Mouse (Mus musculus): ENCODE data around the gene Xab2. TPM values are rescaled to one million over a fixed set of nuclear protein-coding genes. Genes with fewer than 3 reads are reported as not detected.

Xab2 gene
- 69.0 and 93.1 TPM in 2 replicates for polyA plus RNA-seq (2012; rRNA removed)

DNA sequence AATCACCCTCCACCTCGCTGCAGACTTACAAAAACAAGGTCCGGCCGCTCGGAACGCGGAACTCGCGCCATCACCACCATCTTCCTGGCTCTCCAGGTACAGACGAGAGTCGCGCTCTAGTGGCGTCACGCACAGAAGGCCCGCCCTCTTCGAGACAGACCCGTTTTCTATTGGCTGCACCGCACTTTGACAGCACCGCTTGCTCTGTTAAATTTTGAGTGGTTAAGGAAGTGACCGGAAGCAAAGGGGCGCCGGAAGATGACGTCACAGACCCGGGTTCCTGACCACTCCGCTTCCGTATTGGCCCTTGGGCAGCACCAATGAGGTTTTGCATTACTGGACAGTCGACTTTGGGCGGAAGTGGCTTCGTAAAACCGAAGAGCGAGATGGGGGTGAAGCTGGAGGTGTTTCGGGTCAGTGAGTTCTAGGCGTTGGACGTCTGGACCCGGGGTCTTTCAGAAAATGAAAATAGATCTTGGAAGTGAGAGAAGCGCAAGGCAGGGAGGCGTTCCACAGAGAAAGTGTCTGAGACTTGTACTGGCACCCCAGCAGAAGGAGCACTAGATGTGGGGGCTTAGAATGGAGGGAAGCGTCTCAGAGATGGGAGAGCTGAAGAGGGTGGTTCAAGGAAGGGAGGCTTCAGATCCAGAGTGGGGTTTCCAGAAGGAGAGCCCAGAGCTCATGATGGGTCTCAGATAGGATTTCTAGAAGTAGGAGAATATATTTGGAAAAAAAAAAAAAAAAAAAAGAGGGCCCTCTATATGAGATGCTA is at the start of gene Xab2, which contains the start of gene Pet100:
Gene Xab2 (minus strand): TSS at position 118 of the 772 bp plus-strand sequence.
Gene Pet100 (plus strand): TSS at position 350 of the 772 bp plus-strand sequence.
- TF ChIP-seq CTCF (IDR thresholded peaks at IDR 0.05; ENCODE audit: borderline replicate concordance, extremely low read depth, insufficient read depth, insufficient read length), result no peak
- peak; percentile 42; the same call in 1 of the 2 replicates for TF ChIP-seq POLR2A (IDR thresholded peaks at IDR 0.05; ENCODE audit: borderline replicate concordance, extremely low read depth, insufficient read depth, insufficient read length, poor library complexity, severe bottlenecking)
- DNase-seq (ENCODE audit: low read depth), result peak; percentile 100

DNA sequence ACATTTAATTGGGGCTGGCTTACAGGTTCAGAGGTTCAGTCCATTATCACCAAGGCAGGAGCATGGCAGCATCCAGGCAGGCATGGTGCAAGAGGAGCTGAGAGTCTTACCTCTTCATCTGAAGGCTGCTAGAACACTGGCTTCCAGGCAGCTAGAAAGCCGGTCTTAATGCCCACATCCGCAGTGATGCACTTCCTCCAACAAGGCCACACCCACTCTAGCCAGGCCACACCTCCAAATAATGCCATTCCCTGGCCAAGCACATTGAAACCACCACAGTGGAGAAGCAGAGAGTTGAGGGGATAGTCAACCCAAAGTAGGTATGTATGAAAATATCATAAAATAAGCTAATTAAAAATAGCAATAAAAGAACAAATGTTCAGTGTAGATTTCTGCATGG is 49.3 kb upstream of the Xab2 start:
- no peak for DNase-seq (ENCODE audit: low read depth)
- TF ChIP-seq CTCF (IDR thresholded peaks at IDR 0.05; ENCODE audit: borderline replicate concordance, extremely low read depth, insufficient read depth, insufficient read length), result no peak
- TF ChIP-seq POLR2A (IDR thresholded peaks at IDR 0.05; ENCODE audit: borderline replicate concordance, extremely low read depth, insufficient read depth, insufficient read length, poor library complexity, severe bottlenecking), result no peak

- DNase-seq (ENCODE audit: low read depth), result no peak
- TF ChIP-seq POLR2A (IDR thresholded peaks at IDR 0.05; ENCODE audit: borderline replicate concordance, extremely low read depth, insufficient read depth, insufficient read length, poor library complexity, severe bottlenecking) (no peak), CTCF (IDR thresholded peaks at IDR 0.05; ENCODE audit: borderline replicate concordance, extremely low read depth, insufficient read depth, insufficient read length) (no peak)
Measured at GRCm38 (mm10) chr8:3665507-3665906, 44.4 kb upstream of the Xab2 start, which contains the start of gene Mcemp1. Gene Mcemp1, plus strand, starts transcription at chr8:3665754.

GRCm38 (mm10) chr8:3664405-3664804 is 43.3 kb upstream of the Xab2 start:
- DNase-seq (ENCODE audit: low read depth), result no peak
- TF ChIP-seq CTCF (IDR thresholded peaks at IDR 0.05; ENCODE audit: borderline replicate concordance, extremely low read depth, insufficient read depth, insufficient read length) (no peak), POLR2A (IDR thresholded peaks at IDR 0.05; ENCODE audit: borderline replicate concordance, extremely low read depth, insufficient read depth, insufficient read length, poor library complexity, severe bottlenecking) (no peak)

DNA sequence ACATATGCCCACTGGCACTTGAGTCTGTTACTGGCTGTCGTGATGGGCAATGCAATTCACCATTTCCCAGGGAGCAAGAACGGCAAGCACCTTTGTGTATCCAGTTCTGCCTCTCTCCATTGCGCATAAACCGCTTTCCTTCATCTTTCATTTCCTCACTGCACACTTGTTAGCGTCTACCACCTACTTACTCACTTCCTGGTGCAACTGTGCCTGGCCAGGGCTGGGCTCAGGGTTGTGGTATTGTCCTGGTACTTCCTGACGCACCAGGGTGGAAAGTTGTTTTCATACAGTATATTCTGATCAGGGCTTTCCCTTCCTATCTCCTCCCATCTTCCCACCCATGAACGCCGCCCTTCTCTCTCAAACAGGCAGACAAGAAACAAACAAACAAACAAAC is 39.8 kb upstream of the Xab2 start:
- no peak for DNase-seq (ENCODE audit: low read depth)
- TF ChIP-seq CTCF (IDR thresholded peaks at IDR 0.05; ENCODE audit: borderline replicate concordance, extremely low read depth, insufficient read depth, insufficient read length) (no peak), POLR2A (IDR thresholded peaks at IDR 0.05; ENCODE audit: borderline replicate concordance, extremely low read depth, insufficient read depth, insufficient read length, poor library complexity, severe bottlenecking) (no peak)

DNA sequence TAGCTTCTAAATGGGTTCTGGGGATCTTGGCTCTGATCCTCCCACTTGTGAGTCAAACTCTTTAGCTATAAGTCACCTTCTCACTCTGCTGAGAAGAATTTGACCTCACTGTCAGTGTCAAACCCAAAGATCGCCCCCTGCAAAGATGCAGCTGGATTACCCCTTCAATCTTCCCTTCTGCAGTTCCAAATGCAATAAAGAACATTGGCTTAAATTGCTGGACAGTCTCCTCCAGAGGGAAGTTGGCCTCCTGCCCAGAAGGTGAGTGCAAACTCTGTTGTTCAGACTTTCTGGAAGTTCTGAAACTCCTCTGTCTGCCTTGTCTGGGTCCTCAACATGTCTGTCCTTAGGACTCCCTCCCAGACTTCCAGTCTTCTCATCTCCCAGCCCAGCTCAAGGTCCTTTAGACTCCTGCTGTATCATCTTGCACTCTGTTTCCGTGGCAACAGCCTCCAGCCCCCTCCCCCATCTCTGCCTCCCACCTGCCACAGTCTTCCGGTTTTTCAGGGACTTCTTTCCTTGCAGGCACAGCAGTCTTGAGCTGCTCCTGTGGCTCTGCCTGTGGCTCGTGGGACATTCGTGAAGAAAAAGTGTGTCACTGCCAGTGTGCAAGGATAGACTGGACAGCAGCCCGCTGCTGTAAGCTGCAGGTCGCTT is 35.7 kb upstream of the Xab2 start:
- DNase-seq (ENCODE audit: low read depth), result peak; percentile 63
- no peak for TF ChIP-seq CTCF (IDR thresholded peaks at IDR 0.05; ENCODE audit: borderline replicate concordance, extremely low read depth, insufficient read depth, insufficient read length)
- TF ChIP-seq POLR2A (IDR thresholded peaks at IDR 0.05; ENCODE audit: borderline replicate concordance, extremely low read depth, insufficient read depth, insufficient read length, poor library complexity, severe bottlenecking), result no peak

DNA sequence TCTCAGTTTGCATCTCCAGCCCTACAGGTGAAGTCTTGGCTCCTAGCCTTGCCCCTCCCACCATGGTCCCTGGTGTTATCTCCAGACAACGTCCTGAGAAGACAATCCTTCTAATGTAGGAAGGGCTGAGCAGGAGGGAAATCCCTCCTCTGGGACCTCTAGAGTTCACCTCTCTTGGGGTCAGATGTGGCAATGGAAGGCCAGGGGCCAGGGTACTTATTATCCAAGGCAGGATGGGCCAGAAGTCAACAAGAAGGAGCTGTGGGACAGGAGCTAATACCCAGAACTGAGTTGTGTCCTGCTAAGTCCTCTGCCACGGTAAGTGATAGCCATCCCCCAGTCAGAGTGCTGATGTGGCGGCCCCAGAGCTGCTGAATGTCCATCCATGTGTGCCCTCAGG is 34.4 kb upstream of the Xab2 start, which contains the start of gene Retn:
Gene Retn (plus strand): TSS at position 245 of the 400 bp plus-strand sequence.
- TF ChIP-seq CTCF (IDR thresholded peaks at IDR 0.05; ENCODE audit: borderline replicate concordance, extremely low read depth, insufficient read depth, insufficient read length), result no peak
- no peak for TF ChIP-seq POLR2A (IDR thresholded peaks at IDR 0.05; ENCODE audit: borderline replicate concordance, extremely low read depth, insufficient read depth, insufficient read length, poor library complexity, severe bottlenecking)
- DNase-seq (ENCODE audit: low read depth), result no peak

GRCm38 (mm10) chr8:3654726-3655508 is 33.8 kb upstream of the Xab2 start:
- DNase-seq (ENCODE audit: low read depth), result no peak
- no peak for TF ChIP-seq CTCF (IDR thresholded peaks at IDR 0.05; ENCODE audit: borderline replicate concordance, extremely low read depth, insufficient read depth, insufficient read length)
- no peak for TF ChIP-seq POLR2A (IDR thresholded peaks at IDR 0.05; ENCODE audit: borderline replicate concordance, extremely low read depth, insufficient read depth, insufficient read length, poor library complexity, severe bottlenecking)

GRCm38 (mm10) chr8:3652845-3653244 is 31.7 kb upstream of the Xab2 start:
- TF ChIP-seq CTCF (IDR thresholded peaks at IDR 0.05; ENCODE audit: borderline replicate concordance, extremely low read depth, insufficient read depth, insufficient read length), result no peak
- TF ChIP-seq POLR2A (IDR thresholded peaks at IDR 0.05; ENCODE audit: borderline replicate concordance, extremely low read depth, insufficient read depth, insufficient read length, poor library complexity, severe bottlenecking), result no peak
- no peak for DNase-seq (ENCODE audit: low read depth)

DNA sequence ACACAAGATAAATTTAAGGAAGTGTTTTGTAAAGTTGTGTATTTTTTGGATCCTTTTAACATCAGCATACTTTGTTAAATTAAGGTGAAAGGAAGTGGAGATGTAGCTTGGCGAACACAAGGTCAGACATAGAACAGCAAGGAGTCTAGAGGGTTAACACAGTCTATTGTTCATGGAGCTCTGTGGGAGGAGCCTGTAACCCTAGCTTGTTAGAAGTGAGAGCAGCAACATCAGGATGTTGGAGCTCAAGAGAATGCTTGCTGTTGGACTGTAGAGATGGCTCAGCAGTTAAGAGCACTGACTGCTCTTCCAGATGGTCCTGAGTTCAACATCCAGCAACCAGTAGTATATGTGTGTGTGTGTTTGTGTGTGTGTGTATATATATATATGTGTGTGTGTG is 27.9 kb upstream of the Xab2 start:
- TF ChIP-seq POLR2A (IDR thresholded peaks at IDR 0.05; ENCODE audit: borderline replicate concordance, extremely low read depth, insufficient read depth, insufficient read length, poor library complexity, severe bottlenecking) (no peak), CTCF (IDR thresholded peaks at IDR 0.05; ENCODE audit: borderline replicate concordance, extremely low read depth, insufficient read depth, insufficient read length) (no peak)
- no peak for DNase-seq (ENCODE audit: low read depth)

- TF ChIP-seq POLR2A (IDR thresholded peaks at IDR 0.05; ENCODE audit: borderline replicate concordance, extremely low read depth, insufficient read depth, insufficient read length, poor library complexity, severe bottlenecking) (no peak), CTCF (IDR thresholded peaks at IDR 0.05; ENCODE audit: borderline replicate concordance, extremely low read depth, insufficient read depth, insufficient read length) (no peak)
- DNase-seq (ENCODE audit: low read depth), result no peak
Measured at GRCm38 (mm10) chr8:3648268-3648667, 27.2 kb upstream of the Xab2 start.

Measured in brain, embryonic 14.5 days (tissue).